Mouse (Mus musculus) lung, embryonic 15.5 days (tissue): ENCODE measurements around the gene Ddb1. TPM values are rescaled to one million over a fixed set of nuclear protein-coding genes. Genes with fewer than 3 reads are reported as not detected.

ENCODE experiments used
- ATAC-seq: fragments of 200-750 bp; cut with Nextera tagmentation; 2 replicates; pipeline ENCODE4 v1.8.0; 2017; ENCODE audit warnings: moderate number of reproducible peaks, borderline replicate concordance; ENCODE audit not compliant: low FRiP score, low TSS enrichment; ENCODE audit errors: extremely low read depth
- H3K27ac ChIP-seq: fragments of 300-500 bp; sonication (generic); 2 replicates; pipeline ENCODE4 v1.5.1; 2015; ENCODE audit warnings: moderate library complexity, mild to moderate bottlenecking, inconsistent platforms
- H3K27me3 ChIP-seq: fragments of 300-500 bp; sonication (generic); 2 replicates; pipeline ENCODE4 v1.6.1; 2015; ENCODE audit warnings: inconsistent platforms
- H3K36me3 ChIP-seq: fragments of 300-500 bp; sonication (generic); 2 replicates; pipeline ENCODE4 v1.6.1; 2015; ENCODE audit warnings: inconsistent platforms
- H3K4me1 ChIP-seq: fragments of 300-500 bp; sonication (generic); 2 replicates; pipeline ENCODE4 v1.6.1; 2015; ENCODE audit warnings: inconsistent platforms
- H3K4me2 ChIP-seq: fragments of 300-500 bp; sonication (generic); 2 replicates; pipeline ENCODE4 v1.6.1; 2015; ENCODE audit warnings: inconsistent platforms, mild to moderate bottlenecking, moderate library complexity
- H3K4me3 ChIP-seq: fragments of 300-500 bp; sonication (generic); 2 replicates; pipeline ENCODE4 v1.5.1; 2015; ENCODE audit warnings: mild to moderate bottlenecking, inconsistent platforms
- H3K9ac ChIP-seq: fragments of 300-500 bp; sonication (generic); 2 replicates; pipeline ENCODE4 v1.6.1; 2015; ENCODE audit warnings: inconsistent platforms
- H3K9me3 ChIP-seq: fragments of 300-500 bp; sonication (generic); 2 replicates; pipeline ENCODE4 v1.6.1; 2016; ENCODE audit warnings: inconsistent platforms
- WGBS: fragments of 180-500 bp; shearing (Covaris S2); methylation state at CpG from one replicate; pipeline ENCODE4 v1.1.7; 2015; 5-methylcytosine and 5-hydroxymethylcytosine counted together
- polyA plus RNA-seq: library from polyadenylated mRNA; unstranded; fragments of >200 nt; fragmentation: Nextera tagmentation; extraction: Ambion mirVana; gene quantifications from 2 replicates; pipeline ENCODE4 v1.2.1, GENCODE M21; 2015

Gene Ddb1
- polyA plus RNA-seq, 1 experiment from 2014 or later, result 379 TPM

DNA sequence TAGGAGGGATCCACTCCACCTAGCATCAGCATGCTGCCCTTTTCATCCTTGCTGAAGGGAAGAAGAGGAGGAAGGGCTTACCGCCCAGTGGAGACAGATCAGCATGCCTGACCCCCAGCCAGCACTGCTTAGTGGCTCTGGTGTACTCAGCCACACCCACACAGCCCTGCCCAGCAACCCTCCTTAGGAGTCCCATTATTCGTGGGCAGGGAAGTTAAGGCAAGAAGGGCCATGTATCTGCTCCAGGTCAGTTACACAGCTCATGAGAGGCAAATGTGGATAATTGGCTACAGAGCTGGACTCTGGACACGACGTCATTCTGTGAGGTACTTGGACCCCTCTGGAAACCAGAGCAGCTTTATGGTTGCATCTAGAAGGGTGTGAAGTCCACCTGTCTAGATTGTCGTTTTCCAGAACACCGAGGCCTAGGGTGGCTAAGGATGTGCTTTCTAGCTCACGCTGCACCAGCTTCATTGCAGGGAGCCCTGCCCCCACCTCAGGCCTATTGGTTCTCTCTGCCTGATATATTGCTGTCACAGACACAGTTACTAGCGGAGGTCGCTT is 66.8 kb downstream of the Ddb1 start:
- WGBS, result 61% methylated on average over 9 of the region's 9 CpGs
- no peaks in the 10 kb centered on the region for H3K27me3 ChIP-seq
- H3K4me1 ChIP-seq, result no peaks in the 10 kb centered on the region
- ATAC-seq, result no peak
- no peak overlapping the region for H3K9ac ChIP-seq
- no peak overlapping the region for H3K4me2 ChIP-seq
- H3K4me3 ChIP-seq, result no peak overlapping the region
- H3K27ac ChIP-seq, result no peak overlapping the region
- no peaks in the 10 kb centered on the region for H3K9me3 ChIP-seq
- no peaks in the 10 kb centered on the region for H3K36me3 ChIP-seq

DNA sequence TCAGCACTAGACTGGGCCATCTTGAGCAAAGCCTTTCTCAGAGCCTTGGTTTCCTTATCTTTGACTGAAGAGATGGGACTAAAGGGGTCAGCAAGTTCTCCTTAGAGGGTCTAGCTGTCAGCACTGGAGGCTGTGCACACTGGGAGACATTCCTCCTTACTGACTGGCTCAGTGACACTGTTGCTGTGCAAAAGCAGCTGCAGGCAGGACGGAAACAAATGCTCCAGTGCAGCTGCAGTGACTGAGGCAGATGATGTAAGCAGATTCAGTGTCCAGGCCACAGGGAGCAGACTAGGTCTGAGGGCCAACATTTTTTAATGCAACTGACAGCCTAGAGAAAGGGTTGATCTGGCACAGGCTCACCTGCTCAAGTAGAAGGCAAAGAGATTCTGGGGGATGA is 68.1 kb downstream of the Ddb1 start:
- 61% methylated on average over 1 of the region's 1 CpGs for WGBS
- no peak for ATAC-seq
- no peak overlapping the region for H3K27ac ChIP-seq
- no peaks in the 10 kb centered on the region for H3K36me3 ChIP-seq
- no peaks in the 10 kb centered on the region for H3K27me3 ChIP-seq
- no peak overlapping the region for H3K4me2 ChIP-seq
- no peaks in the 10 kb centered on the region for H3K9me3 ChIP-seq
- no peak overlapping the region for H3K4me3 ChIP-seq
- no peak overlapping the region for H3K9ac ChIP-seq
- no peaks in the 10 kb centered on the region for H3K4me1 ChIP-seq

DNA sequence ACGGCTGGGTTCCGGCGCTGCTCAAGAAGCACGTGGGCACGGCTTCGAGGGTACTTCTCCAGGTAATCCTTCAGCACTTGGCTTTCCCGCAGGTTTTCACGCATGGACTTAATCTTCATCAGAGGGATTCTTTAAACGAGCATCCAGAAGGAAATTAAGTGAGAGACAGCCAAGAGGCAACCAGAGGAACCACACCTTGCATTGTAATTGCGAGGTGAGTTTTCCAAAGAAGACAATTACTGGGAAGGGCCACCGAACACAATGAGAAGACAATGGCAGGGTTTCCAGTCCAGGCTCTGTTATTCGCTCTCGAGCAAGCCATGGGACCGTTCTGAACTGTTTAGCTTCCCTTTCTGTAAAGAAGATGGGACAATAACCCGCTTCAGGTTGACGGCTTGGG is 71.5 kb downstream of the Ddb1 start:
- Histone ChIP-seq H3K4me2 (no peak overlapping the region), H3K27ac (no peak overlapping the region), H3K27me3 (no peaks in the 10 kb centered on the region), H3K36me3 (no peaks in the 10 kb centered on the region), H3K9ac (no peak overlapping the region), H3K4me3 (no peak overlapping the region), H3K9me3 (no peaks in the 10 kb centered on the region), H3K4me1 (no peaks in the 10 kb centered on the region)
- WGBS, result 75% methylated on average over 16 of the region's 16 CpGs
- no peak for ATAC-seq

DNA sequence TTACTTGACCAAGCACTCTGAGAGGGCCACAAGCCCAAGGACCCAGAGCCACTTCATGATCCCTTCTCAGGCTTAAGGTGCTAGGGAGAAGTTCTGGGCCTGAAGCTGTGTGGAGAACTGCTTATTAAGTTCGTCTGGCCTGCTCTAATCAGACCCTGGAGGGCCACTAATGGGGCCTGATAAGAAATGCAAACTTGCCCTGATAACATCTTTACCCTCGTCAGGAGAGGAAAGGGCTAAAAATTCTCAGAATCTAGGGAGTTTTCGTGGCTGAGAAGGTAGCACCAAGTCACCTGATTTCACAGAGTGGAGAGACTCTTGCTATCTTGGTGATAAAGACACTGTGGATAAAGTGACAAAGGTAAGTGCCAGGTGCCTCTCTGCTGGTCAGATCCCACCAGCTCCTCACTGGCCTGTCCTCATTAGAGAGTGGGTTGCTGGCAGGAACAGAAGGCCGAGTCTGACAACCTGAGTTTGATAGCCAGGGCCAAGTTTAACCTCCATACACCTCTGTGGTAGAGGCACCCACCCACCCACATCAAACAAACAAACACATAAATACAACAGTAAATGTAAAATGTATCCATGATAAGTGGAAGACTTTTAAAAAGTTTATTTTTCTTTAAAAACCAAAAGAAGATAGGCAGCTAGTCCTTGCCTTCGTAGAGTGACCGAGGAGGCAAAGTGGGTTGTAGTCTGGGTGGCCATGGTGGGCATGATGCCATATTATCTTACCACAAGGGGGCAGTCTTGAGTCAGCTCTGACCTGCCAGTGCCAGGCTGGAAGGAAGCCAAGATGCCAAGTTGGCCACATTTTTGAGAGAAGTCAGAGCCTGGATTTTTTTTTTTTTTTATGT is 73.0 kb downstream of the Ddb1 start, which contains the start of gene Pga5:
Pga5 (minus strand) TSS at position 157 of the 857 bp plus-strand sequence.
- Histone ChIP-seq H3K9ac (no peak within 1 kb of the TSS), H3K27ac (no peak within 1 kb of the TSS), H3K9me3 (no peaks in the 10 kb centered on the region), H3K27me3 (no peaks in the 10 kb centered on the region), H3K4me2 (no peak within 1 kb of the TSS), H3K36me3 (no peaks in the 10 kb centered on the region), H3K4me1 (no peaks in the 10 kb centered on the region), H3K4me3 (no peak within 1 kb of the TSS)
- no peak for ATAC-seq
- 20% methylated on average over 6 of the region's 6 CpGs for WGBS

DNA sequence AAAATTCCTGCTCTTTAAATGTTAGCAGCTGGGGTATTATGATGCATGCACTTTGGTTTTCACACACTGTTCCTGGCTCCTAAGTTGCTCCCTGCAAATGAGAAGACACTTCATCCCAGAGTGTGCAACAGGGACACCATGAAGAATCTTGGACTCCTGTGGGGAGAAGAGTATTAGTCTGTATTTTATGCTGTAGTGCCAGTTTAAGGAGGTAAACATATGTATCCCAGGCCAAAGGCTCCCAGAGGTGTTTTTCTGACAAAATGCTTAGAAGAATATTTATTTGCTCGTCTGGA is 73.6 kb downstream of the Ddb1 start:
- Histone ChIP-seq H3K27me3 (no peaks in the 10 kb centered on the region), H3K27ac (no peak overlapping the region), H3K9ac (no peak overlapping the region), H3K4me3 (no peak overlapping the region), H3K4me2 (no peak overlapping the region), H3K4me1 (no peaks in the 10 kb centered on the region), H3K9me3 (no peaks in the 10 kb centered on the region), H3K36me3 (no peaks in the 10 kb centered on the region)
- 74% methylated on average over 1 of the region's 1 CpGs for WGBS
- ATAC-seq, result no peak

Other genes starting within 250 kb of the Ddb1 start
- 2.1 TPM in 2 replicates for gene Syt7, start 216.2 kb upstream of the Ddb1 start, polyA plus RNA-seq
- gene Lrrc10b, start 147.9 kb upstream of the Ddb1 start, polyA plus RNA-seq, result 0.79 and 1.1 TPM in 2 replicates
- 0.81 and 0.87 TPM in 2 replicates for gene Ppp1r32, start 122.4 kb upstream of the Ddb1 start, polyA plus RNA-seq
- 37.0 and 38.4 TPM in 2 replicates for gene Cpsf7, start 80.1 kb upstream of the Ddb1 start, polyA plus RNA-seq
- gene Sdhaf2, start 79.2 kb upstream of the Ddb1 start, polyA plus RNA-seq, result 56.5 and 56.6 TPM in 2 replicates
- gene Tmem216, start 49.1 kb upstream of the Ddb1 start, polyA plus RNA-seq, result 44.5 and 44.6 TPM in 2 replicates
- 20.4 and 21.7 TPM in 2 replicates for gene Cyb561a3, start 28.2 kb upstream of the Ddb1 start, polyA plus RNA-seq
- gene Tmem138, start 28.0 kb upstream of the Ddb1 start, polyA plus RNA-seq, result 39.4 and 40.3 TPM in 2 replicates
- 16.1 and 16.2 TPM in 2 replicates for gene Tkfc, start 327 bp downstream of the Ddb1 start, polyA plus RNA-seq
- gene Vwce, start 28.9 kb downstream of the Ddb1 start, polyA plus RNA-seq, result 0.52 and 1.3 TPM in 2 replicates
- not detected in 2 replicates for gene Pga5, start 72.7 kb downstream of the Ddb1 start, polyA plus RNA-seq
- gene Vps37c, start 83.4 kb downstream of the Ddb1 start, polyA plus RNA-seq, result 30.3 and 33.4 TPM in 2 replicates
- gene Cd5, start 133.7 kb downstream of the Ddb1 start, polyA plus RNA-seq, result 0.45 and 0.91 TPM in 2 replicates
- 0.11 and 0.60 TPM in 2 replicates for gene Cd6, start 224.7 kb downstream of the Ddb1 start, polyA plus RNA-seq
- 0.42 and 0.46 TPM in 2 replicates for gene Slc15a3, start 234.4 kb downstream of the Ddb1 start, polyA plus RNA-seq